Mouse (Mus musculus): ENCODE data around the gene Peli2.

Peli2 gene

GRCm38 (mm10) chr14:48125971-48126370 lies 5.3 kb downstream of the Peli2 start:
- DNase-seq (ENCODE audit: inconsistent ontology term): no peak

DNA sequence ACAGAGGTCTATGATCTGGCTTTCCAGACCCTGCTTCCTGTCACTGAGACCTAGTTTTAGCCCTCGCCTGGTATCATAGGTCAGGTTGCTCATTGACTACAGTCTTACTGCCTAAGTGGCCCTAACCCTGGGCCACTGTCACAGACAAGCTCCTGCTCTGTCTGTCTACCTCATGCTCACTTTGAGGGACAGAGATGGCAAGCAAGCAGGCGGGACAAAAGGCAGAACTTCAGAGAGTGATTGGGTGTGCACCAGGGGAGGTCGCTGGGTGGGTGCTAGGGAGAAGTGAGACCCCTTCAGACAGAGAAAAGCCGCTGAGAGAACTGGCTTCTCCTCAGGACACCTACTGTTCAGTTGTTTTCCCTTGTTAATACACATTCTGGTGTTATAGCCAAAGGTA lies 6.3 kb downstream of the Peli2 start:
- no peak for DNase-seq (ENCODE audit: inconsistent ontology term)

GRCm38 (mm10) chr14:48127609-48128185 lies 7.1 kb downstream of the Peli2 start:
- DNase-seq (ENCODE audit: inconsistent ontology term): no peak

GRCm38 (mm10) chr14:48128701-48129100 lies 8.1 kb downstream of the Peli2 start:
- no peak for DNase-seq (ENCODE audit: inconsistent ontology term)

- DNase-seq (ENCODE audit: inconsistent ontology term): no peak
Observed at GRCm38 (mm10) chr14:48130021-48130420, 9.4 kb downstream of the Peli2 start.

GRCm38 (mm10) chr14:48130761-48131575 lies 10.3 kb downstream of the Peli2 start:
- DNase-seq (ENCODE audit: inconsistent ontology term): no peak

DNA sequence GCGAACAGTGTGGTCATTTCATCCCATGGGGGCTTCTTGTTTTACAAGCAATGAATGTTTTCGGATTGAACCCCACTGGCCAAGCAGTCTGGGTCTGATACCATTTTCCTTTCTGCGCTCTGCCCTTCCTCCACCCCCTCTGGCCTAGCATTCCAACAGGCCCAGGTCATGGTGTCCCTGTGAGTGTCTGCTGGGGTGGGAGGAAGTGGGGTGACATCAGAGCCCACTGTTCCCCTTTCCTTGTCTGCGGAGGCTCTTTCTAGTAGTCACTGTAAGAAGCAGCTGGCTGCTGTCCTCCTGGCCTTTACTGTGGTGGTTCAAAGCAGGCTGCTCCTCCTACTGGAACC lies 10.9 kb downstream of the Peli2 start:
- peak; percentile 30 for DNase-seq (ENCODE audit: inconsistent ontology term)

GRCm38 (mm10) chr14:48132241-48132640 lies 11.6 kb downstream of the Peli2 start:
- no peak for DNase-seq (ENCODE audit: inconsistent ontology term)

DNA sequence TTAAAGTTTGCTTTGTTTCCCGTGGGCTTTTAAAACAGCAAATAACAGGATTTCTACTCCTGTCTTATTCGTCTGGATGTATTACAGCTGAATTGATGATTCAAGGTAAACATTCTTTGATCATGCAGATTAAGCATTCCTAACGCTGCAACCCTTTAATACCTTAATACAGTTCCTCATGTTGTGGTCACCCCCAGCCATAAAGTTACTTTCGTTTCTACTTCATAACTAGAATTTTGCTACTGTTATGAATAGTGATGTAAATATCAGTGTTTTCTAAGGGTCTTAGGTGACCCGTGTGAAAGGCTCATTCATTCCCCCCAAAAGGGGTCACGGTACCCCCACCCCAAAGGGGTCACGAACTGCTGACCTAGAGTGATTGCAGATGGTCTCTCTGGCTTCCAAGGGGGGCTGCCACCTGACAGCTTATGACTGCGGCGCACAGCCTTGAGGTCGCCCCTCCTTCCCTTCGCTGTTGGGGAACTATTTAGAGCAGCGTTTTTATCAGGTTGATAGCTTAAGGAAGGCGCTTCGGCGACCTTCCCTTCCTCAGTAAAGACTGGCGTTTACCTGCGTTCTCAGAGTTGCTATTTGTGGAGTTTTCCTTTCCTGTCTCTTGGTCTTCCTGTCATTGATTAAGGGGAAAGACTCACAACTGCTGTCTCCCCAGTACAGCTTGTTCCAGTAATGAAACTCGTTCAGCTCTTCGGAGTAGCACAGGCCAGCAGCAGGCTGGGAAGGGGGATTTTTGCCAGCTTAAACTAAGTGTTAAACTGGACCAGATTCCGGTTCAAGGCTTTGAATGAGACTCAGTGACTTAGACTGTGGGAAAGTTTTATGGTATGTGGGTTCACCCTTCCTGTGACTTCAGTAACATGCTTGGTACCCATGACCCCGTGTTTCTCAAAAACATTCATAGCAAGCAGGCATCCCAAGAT lies 12.5 kb downstream of the Peli2 start:
- no peak for DNase-seq (ENCODE audit: inconsistent ontology term)

DNA sequence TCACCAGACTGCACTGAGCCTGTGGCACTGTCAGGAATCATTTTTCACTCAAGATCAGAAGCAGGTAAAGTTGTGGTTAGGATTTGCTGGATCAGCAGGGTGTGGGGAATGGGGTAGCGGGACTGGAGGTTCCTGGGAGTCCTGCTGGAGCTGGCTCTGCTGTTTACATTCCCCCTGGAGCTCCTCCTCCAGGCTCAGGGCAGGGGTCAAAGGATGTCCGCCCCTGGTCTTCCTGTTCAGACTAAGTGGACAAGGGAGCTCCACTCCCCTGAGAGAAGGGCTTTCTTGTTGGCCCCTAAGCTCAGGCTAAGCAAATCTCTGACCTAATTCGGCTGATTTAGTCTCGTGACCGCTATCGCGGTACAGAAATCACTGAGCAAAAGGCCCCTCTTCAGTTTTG lies 13.7 kb downstream of the Peli2 start:
- no peak for DNase-seq (ENCODE audit: inconsistent ontology term)

- DNase-seq (ENCODE audit: inconsistent ontology term): no peak
Observed at GRCm38 (mm10) chr14:48135816-48136345, 15.3 kb downstream of the Peli2 start.

GRCm38 (mm10) chr14:48137731-48138130 lies 17.1 kb downstream of the Peli2 start:
- DNase-seq (ENCODE audit: inconsistent ontology term): no peak

- peak; percentile 36 for DNase-seq (ENCODE audit: inconsistent ontology term)
Observed at GRCm38 (mm10) chr14:48138138-48138537, 17.5 kb downstream of the Peli2 start.

- DNase-seq (ENCODE audit: inconsistent ontology term): no peak
Observed at GRCm38 (mm10) chr14:48139409-48139808, 18.8 kb downstream of the Peli2 start.

- no peak for DNase-seq (ENCODE audit: inconsistent ontology term)
Observed at GRCm38 (mm10) chr14:48141694-48142093, 21.1 kb downstream of the Peli2 start.

GRCm38 (mm10) chr14:48142696-48143095 lies 22.1 kb downstream of the Peli2 start:
- no peak for DNase-seq (ENCODE audit: inconsistent ontology term)

DNA sequence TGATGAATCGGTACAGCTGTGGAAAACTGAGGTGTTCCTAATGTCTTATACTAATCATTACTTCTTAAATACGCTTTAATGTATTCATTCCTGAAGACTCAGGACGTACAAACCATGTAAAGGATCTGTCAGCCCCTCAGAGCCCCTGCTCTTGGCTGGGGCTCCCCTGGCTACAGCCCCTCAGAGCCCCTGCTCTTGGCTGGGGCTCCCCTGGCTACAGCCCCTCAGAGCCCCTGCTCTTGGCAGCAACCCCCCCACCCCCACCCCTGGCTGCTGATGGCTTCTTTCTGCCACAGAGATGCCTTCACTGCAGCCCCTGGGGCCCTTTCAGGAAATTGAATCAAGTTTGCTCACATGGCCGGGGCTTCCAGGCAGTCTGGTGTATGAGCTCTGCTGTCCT lies 22.5 kb downstream of the Peli2 start:
- no peak for DNase-seq (ENCODE audit: inconsistent ontology term)

DNA sequence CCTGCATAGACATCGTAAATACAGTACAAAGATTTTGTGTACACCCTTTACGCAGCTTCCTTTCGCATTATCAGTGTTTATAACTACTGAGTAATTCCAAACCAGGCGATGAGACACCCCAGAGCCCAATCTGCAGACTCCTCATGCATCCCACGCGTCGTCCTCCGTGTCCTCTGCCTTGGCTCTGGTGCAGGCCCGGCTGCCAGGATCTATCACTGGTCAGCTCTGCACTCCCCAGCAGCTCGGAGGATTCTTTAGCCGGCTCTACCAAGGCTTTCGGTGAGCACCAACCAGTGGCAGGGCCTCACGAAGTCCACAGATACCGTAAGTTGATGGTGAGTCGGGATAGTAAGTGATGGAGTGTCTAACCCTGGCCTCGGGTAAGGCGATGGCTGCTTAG lies 23.7 kb downstream of the Peli2 start:
- DNase-seq (ENCODE audit: inconsistent ontology term): no peak

DNA sequence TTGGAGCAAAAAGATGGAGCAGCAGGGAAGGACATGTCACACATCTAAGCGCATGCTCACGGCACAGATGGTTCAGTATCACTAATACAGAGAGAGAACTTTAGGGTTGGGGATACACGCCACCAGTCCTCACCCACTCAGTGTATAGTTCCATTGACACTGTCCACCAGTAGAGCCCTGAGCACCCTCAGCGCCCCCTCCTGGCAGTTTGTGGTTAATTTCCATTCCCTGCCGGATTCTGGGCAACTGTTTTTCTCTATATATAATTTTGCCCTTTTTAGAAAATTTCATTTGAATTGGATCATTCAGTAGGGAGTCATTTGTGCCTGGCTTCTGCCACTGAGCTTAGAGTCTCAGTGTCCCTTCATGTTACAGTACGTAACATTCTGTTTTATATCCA lies 27.1 kb downstream of the Peli2 start:
- no peak for DNase-seq (ENCODE audit: inconsistent ontology term)

DNA sequence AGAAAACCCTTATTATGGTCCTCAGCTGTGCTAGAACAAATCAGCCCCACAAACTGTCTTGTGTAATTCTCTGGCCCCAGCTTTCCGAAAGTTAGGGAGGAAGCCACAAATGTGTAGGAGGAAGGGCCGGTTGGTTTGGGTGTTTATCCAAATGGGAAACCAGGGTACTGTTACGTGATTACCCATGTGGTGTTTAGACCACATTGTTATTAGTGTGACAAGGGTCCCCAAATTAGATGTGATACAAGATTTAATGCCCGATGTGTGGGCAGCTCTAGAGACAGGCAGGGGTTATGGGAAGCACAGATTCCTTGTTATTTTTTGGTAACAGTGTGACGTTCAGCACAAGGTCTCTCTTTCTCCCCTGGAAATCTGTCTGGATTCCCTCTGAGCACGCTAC lies 28.0 kb downstream of the Peli2 start:
- no peak for DNase-seq (ENCODE audit: inconsistent ontology term)

DNA sequence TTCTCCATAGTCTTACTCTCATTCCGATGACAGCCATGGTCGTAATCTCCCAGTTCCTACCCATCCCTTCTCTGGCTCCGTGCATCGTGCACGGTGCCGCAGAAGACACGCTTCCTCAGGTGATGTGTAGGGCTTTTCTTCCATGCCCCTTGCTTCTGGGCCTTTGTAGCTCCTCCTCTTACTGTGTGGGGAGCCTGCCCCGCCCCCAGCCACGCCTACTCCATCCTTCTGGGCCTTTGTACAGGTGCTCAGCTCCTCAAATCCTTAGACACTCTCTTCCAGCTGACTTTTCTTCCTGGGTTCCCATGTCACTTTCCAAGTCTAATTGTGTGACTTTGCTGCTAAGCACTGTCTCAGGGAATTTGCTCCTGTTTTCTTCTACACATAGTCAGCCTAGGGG lies 28.7 kb downstream of the Peli2 start:
- no peak for DNase-seq (ENCODE audit: inconsistent ontology term)

DNA sequence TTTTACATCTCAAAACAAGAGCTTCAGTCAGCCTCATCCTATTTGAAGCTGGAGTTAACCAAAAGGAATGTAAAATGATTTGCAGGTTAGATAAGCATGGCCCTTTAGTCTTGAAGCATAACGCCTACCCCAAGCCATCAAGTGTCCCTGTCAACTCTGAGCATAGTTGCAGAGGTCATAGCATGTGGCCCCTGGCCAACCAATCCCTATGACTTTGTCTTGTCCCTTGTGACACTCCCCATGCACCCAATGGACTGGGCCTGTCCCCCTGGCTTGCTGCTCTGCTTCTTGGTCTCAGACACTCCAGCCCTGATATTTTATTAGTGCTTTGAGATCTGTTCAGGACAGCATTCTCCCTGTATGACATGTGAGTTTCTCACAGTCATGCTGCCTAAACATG lies 30.3 kb downstream of the Peli2 start:
- DNase-seq (ENCODE audit: inconsistent ontology term): no peak

All from Muller cell, postnatal 12 days (primary cell).